Mouse (Mus musculus): Measurements from ENCODE around the gene Itgb1bp2. TPM values are rescaled to one million over a fixed set of nuclear protein-coding genes. Genes with fewer than 3 reads are reported as not detected.

The Itgb1bp2 gene
- total RNA-seq (2014; fragmentation: Nextera tagmentation) (2.2 and 5.7 TPM in 2 replicates), total RNA-seq (2017) (1.5 and 2.4 TPM in 2 replicates), polyA plus RNA-seq (2012) (0.04 and 0.13 TPM in 2 replicates)

GRCm38 (mm10) chrX:101448886-101449475, at the start of gene Itgb1bp2:
TSS of gene Itgb1bp2 (plus strand) at chrX:101449088.
- H3K36me3 ChIP-seq (replicated peaks), result peaks cover 83% of the 10 kb centered on the region

GRCm38 (mm10) chrX:101418946-101419724, 29.8 kb upstream of the Itgb1bp2 start:
- Histone ChIP-seq H3K36me3 (replicated peaks) (peaks cover 37% of the 10 kb centered on the region), H3K9me3 (replicated peaks) (no peaks in the 10 kb centered on the region), H3K4me3 (ENCODE audit: low read depth, low read length) (peak overlapping the region; percentile 75), H3K4me1 (ENCODE audit: insufficient read depth, low read depth, low read length) (peaks cover 29% of the 10 kb centered on the region), H3K27me3 (ENCODE audit: insufficient read depth, low read length) (no peaks in the 10 kb centered on the region)
- no peak for TF ChIP-seq GATA2 (IDR thresholded peaks at IDR 0.05; ENCODE audit: borderline replicate concordance, low read depth, low read length)
- TF ChIP-seq CTCF (IDR thresholded peaks at IDR 0.05; ENCODE audit: low read depth, low read length), result no peak
- no peak for TF ChIP-seq POLR2AphosphoS5 (IDR thresholded peaks at IDR 0.05; ENCODE audit: insufficient replicate concordance, low read depth, low read length)
- DNase-seq (ENCODE audit: low spot score) (peak; percentile 21), ATAC-seq (ENCODE audit: extremely low read depth, insufficient number of reproducible peaks, low FRiP score, poor library complexity, severe bottlenecking) (no peak)

More at GRCm38 (mm10) chrX:101448886-101449475, at the start of gene Itgb1bp2:
- TF ChIP-seq TAL1 (conservative IDR thresholded peaks at IDR 0.05; ENCODE audit: low read depth, low read length), result no peak
- TF ChIP-seq POLR2AphosphoS5 (IDR thresholded peaks at IDR 0.05; ENCODE audit: insufficient replicate concordance, low read depth, low read length), result no peak; the same call in 1 of the 2 replicates
- no peak for TF ChIP-seq GATA2 (IDR thresholded peaks at IDR 0.05; ENCODE audit: borderline replicate concordance, low read depth, low read length)
- no peak for TF ChIP-seq GATA1 (IDR thresholded peaks at IDR 0.05; ENCODE audit: borderline replicate concordance, low read length)
- TF ChIP-seq CTCF (IDR thresholded peaks at IDR 0.05; ENCODE audit: low read depth, low read length), result no peak
- Histone ChIP-seq H3K4me3 (ENCODE audit: low read depth, low read length) (no peak within 1 kb of the TSS), H3K4me1 (ENCODE audit: insufficient read depth, low read depth, low read length) (no peaks in the 10 kb centered on the region), H3K27me3 (ENCODE audit: insufficient read depth, low read length) (no peaks in the 10 kb centered on the region), H3K9me3 (replicated peaks) (no peaks in the 10 kb centered on the region)
- no peak for DNase-seq (ENCODE audit: low spot score)
- no peak for ATAC-seq (ENCODE audit: extremely low read depth, insufficient number of reproducible peaks, low FRiP score, poor library complexity, severe bottlenecking)

GRCm38 (mm10) chrX:101419725-101420699, 28.9 kb upstream of the Itgb1bp2 start:
- Histone ChIP-seq H3K4me1 (ENCODE audit: insufficient read depth, low read depth, low read length) (peaks cover 29% of the 10 kb centered on the region), H3K27me3 (ENCODE audit: insufficient read depth, low read length) (no peaks in the 10 kb centered on the region), H3K36me3 (replicated peaks) (peaks cover 29% of the 10 kb centered on the region), H3K4me3 (ENCODE audit: low read depth, low read length) (peak overlapping the region; percentile 75), H3K9me3 (replicated peaks) (no peaks in the 10 kb centered on the region)
- DNase-seq (ENCODE audit: low spot score) (peak; percentile 86), ATAC-seq (ENCODE audit: extremely low read depth, insufficient number of reproducible peaks, low FRiP score, poor library complexity, severe bottlenecking) (peak; percentile 79)
- TF ChIP-seq GATA2 (IDR thresholded peaks at IDR 0.05; ENCODE audit: borderline replicate concordance, low read depth, low read length), result no peak

GRCm38 (mm10) chrX:101420700-101421095, 28.2 kb upstream of the Itgb1bp2 start, which contains the start of gene Zmym3:
TSS of gene Zmym3 (minus strand) at chrX:101420849.
- Histone ChIP-seq H3K36me3 (replicated peaks) (peaks cover 23% of the 10 kb centered on the region), H3K4me1 (ENCODE audit: insufficient read depth, low read depth, low read length) (peaks cover 29% of the 10 kb centered on the region), H3K4me3 (ENCODE audit: low read depth, low read length) (peak within 1 kb of the TSS; percentile 75), H3K9me3 (replicated peaks) (no peaks in the 10 kb centered on the region), H3K27me3 (ENCODE audit: insufficient read depth, low read length) (no peaks in the 10 kb centered on the region)
- no peak for DNase-seq (ENCODE audit: low spot score)
- ATAC-seq (ENCODE audit: extremely low read depth, insufficient number of reproducible peaks, low FRiP score, poor library complexity, severe bottlenecking), result no peak
- no peak for TF ChIP-seq POLR2AphosphoS5 (IDR thresholded peaks at IDR 0.05; ENCODE audit: insufficient replicate concordance, low read depth, low read length)

GRCm38 (mm10) chrX:101423462-101423861, 25.4 kb upstream of the Itgb1bp2 start:
- TF ChIP-seq GATA2 (IDR thresholded peaks at IDR 0.05; ENCODE audit: borderline replicate concordance, low read depth, low read length) (no peak), TAL1 (conservative IDR thresholded peaks at IDR 0.05; ENCODE audit: low read depth, low read length) (no peak), GATA1 (IDR thresholded peaks at IDR 0.05; ENCODE audit: borderline replicate concordance, low read length) (no peak), POLR2AphosphoS5 (IDR thresholded peaks at IDR 0.05; ENCODE audit: insufficient replicate concordance, low read depth, low read length) (no peak), CTCF (IDR thresholded peaks at IDR 0.05; ENCODE audit: low read depth, low read length) (no peak)
- Histone ChIP-seq H3K9me3 (replicated peaks) (no peaks in the 10 kb centered on the region), H3K36me3 (replicated peaks) (no peaks in the 10 kb centered on the region), H3K4me1 (ENCODE audit: insufficient read depth, low read depth, low read length) (peaks cover 22% of the 10 kb centered on the region), H3K4me3 (ENCODE audit: low read depth, low read length) (no peak overlapping the region), H3K27me3 (ENCODE audit: insufficient read depth, low read length) (no peaks in the 10 kb centered on the region)
- DNase-seq (ENCODE audit: low spot score) (no peak), ATAC-seq (ENCODE audit: extremely low read depth, insufficient number of reproducible peaks, low FRiP score, poor library complexity, severe bottlenecking) (no peak)

- no peak for TF ChIP-seq POLR2AphosphoS5 (IDR thresholded peaks at IDR 0.05; ENCODE audit: insufficient replicate concordance, low read depth, low read length)
- no peak for TF ChIP-seq GATA1 (IDR thresholded peaks at IDR 0.05; ENCODE audit: borderline replicate concordance, low read length)
- 0 out of 2 replicates have a peak, but pooled peaks have one; percentile 23 for TF ChIP-seq CTCF (IDR thresholded peaks at IDR 0.05; ENCODE audit: low read depth, low read length)
- no peak for TF ChIP-seq GATA2 (IDR thresholded peaks at IDR 0.05; ENCODE audit: borderline replicate concordance, low read depth, low read length)
- no peak for TF ChIP-seq TAL1 (conservative IDR thresholded peaks at IDR 0.05; ENCODE audit: low read depth, low read length)
- DNase-seq (ENCODE audit: low spot score), result no peak
- no peaks in the 10 kb centered on the region for H3K9me3 ChIP-seq (replicated peaks)
- H3K36me3 ChIP-seq (replicated peaks), result peaks cover 11% of the 10 kb centered on the region
- H3K27me3 ChIP-seq (ENCODE audit: insufficient read depth, low read length), result no peaks in the 10 kb centered on the region
- H3K4me1 ChIP-seq (ENCODE audit: insufficient read depth, low read depth, low read length), result peaks cover 19% of the 10 kb centered on the region
- no peak overlapping the region for H3K4me3 ChIP-seq (ENCODE audit: low read depth, low read length)
- no peak for ATAC-seq (ENCODE audit: extremely low read depth, insufficient number of reproducible peaks, low FRiP score, poor library complexity, severe bottlenecking)
Observed at GRCm38 (mm10) chrX:101427774-101428173, 21.1 kb upstream of the Itgb1bp2 start.

All from G1E (cell line).